Mouse (Mus musculus) kidney, embryonic 15.5 days (tissue): Measurements from ENCODE around the gene Col6a5. TPM values are rescaled to one million over a fixed set of nuclear protein-coding genes. Genes with fewer than 3 reads are reported as not detected.

Source experiments
- ATAC-seq: fragments of 200-750 bp; cut with Nextera tagmentation; replicated peaks from 2 replicates; pipeline ENCODE4 v1.8.0; 2017; ENCODE audit warnings: moderate TSS enrichment; ENCODE audit not compliant: low FRiP score
- H3K27ac ChIP-seq: fragments of 300-500 bp; sonication (generic); 2 replicates; pipeline ENCODE4 v1.5.1; 2015; ENCODE audit warnings: mild to moderate bottlenecking, inconsistent platforms
- H3K27me3 ChIP-seq: fragments of 300-500 bp; sonication (generic); 2 replicates; pipeline ENCODE4 v1.6.1; 2015; ENCODE audit warnings: inconsistent platforms
- H3K36me3 ChIP-seq: fragments of 300-500 bp; sonication (generic); 2 replicates; pipeline ENCODE4 v1.6.1; 2015; ENCODE audit warnings: inconsistent platforms
- H3K4me1 ChIP-seq: fragments of 300-500 bp; sonication (generic); 2 replicates; pipeline ENCODE4 v1.6.1; 2015; ENCODE audit warnings: inconsistent platforms
- H3K4me2 ChIP-seq: fragments of 300-500 bp; sonication (generic); 2 replicates; pipeline ENCODE4 v1.6.1; 2015; ENCODE audit warnings: moderate library complexity, mild to moderate bottlenecking, inconsistent platforms
- H3K4me3 ChIP-seq: fragments of 300-500 bp; sonication (generic); replicated peaks from 2 replicates; pipeline ENCODE4 v1.5.1; 2015; ENCODE audit warnings: mild to moderate bottlenecking, inconsistent platforms
- H3K9ac ChIP-seq: fragments of 300-500 bp; sonication (generic); 2 replicates; pipeline ENCODE4 v1.6.1; 2015; ENCODE audit warnings: mild to moderate bottlenecking, inconsistent platforms
- H3K9me3 ChIP-seq: fragments of 300-500 bp; sonication (generic); replicated peaks from 2 replicates; pipeline ENCODE4 v1.6.1; 2016; ENCODE audit warnings: inconsistent platforms
- WGBS: fragments of 180-500 bp; shearing (Covaris S2); methylation state at CpG from one replicate; pipeline ENCODE4 v1.1.7; 2015; ENCODE audit warnings: mixed read lengths; 5-methylcytosine and 5-hydroxymethylcytosine counted together
- polyA plus RNA-seq: library from polyadenylated mRNA; unstranded; fragments of >200 nt; fragmentation: Nextera tagmentation; extraction: Ambion mirVana; gene quantifications from 2 replicates; pipeline ENCODE4 v1.2.1, GENCODE M21; 2015

Col6a5 gene
- polyA plus RNA-seq, 1 experiment from 2014 or later: 0.42 TPM

DNA sequence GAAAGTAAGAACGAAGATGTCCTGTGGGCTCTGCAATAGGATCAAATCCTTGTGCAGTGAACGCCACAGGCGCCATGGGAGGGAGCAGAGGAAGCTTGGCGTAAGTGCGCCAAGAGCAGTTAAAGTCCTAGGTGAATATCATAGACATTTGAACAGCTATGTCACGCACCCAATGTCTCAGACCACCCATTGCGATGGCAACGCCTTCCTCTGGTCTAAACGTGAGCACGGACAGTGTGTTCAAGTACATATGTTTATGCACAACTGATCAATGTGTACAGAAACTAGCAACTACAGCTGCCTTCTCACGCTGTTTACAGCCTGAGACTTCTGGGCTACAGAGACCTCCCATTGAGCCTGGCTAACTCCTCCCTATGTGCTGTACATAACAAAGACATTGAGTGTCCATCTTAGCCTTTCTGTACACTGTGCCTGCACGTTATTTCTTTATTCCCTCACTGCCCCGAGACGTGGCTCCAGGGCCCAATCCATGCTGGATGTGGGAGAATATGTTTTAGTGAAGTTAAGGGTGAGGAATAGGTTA, 11.0 kb upstream of the Col6a5 start:
- no peak overlapping the region for H3K9ac ChIP-seq
- no peak overlapping the region for H3K4me3 ChIP-seq
- 91% methylated on average over 14 of the region's 14 CpGs for WGBS
- ATAC-seq: no peak
- no peaks in the 10 kb centered on the region for H3K36me3 ChIP-seq
- 0 out of 2 replicates have a peak, but pooled peaks cover 6% of the 10 kb centered on the region for H3K27me3 ChIP-seq
- H3K4me1 ChIP-seq: no peaks in the 10 kb centered on the region
- H3K4me2 ChIP-seq: no peak overlapping the region
- no peak overlapping the region for H3K27ac ChIP-seq
- no peaks in the 10 kb centered on the region for H3K9me3 ChIP-seq

DNA sequence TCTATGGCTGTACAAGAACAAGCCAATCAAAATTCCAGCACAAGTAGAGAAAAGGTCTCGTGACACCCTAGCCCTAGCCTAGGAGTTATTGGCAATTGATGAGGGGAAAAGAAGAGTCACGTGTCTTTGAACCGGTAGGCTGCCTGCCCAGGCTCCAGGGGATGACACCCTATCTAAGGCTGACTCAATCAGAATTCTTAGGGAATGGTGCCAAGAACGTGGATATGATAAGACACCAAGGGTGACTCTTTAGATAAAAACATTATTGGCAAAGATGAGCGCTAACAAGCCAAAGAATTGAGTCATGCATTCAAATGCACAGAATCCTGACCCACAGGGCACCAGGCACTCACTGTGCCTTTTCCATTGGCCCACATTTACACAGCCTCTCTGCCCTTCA, 10.5 kb upstream of the Col6a5 start:
- Histone ChIP-seq H3K9me3 (no peaks in the 10 kb centered on the region), H3K4me2 (no peak overlapping the region), H3K36me3 (no peaks in the 10 kb centered on the region), H3K4me3 (no peak overlapping the region), H3K27ac (no peak overlapping the region), H3K27me3 (0 out of 2 replicates have a peak, but pooled peaks cover 2% of the 10 kb centered on the region), H3K4me1 (no peaks in the 10 kb centered on the region), H3K9ac (no peak overlapping the region)
- WGBS: 78% methylated on average over 5 of the region's 5 CpGs
- ATAC-seq: no peak

DNA sequence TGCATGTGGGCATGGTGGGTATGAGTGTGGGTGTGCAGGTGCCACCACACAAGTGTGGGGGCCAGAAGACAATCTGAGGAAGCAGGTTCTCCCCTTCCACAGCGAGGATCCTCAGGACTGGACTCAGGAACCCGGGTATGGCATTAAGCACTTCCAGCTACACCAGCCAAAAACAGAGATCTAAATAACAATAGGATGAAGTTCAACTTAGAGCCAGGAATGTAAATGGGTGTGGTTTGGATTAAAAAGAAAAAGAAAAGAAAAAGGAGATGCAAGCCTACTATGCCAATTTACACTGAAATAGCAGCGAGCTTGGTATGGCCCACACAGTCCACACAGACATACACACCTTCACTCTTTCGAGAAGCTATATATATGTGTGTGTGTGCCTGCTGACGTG, 7.5 kb upstream of the Col6a5 start:
- no peak overlapping the region for H3K4me3 ChIP-seq
- H3K27ac ChIP-seq: no peak overlapping the region
- H3K9me3 ChIP-seq: no peaks in the 10 kb centered on the region
- no peaks in the 10 kb centered on the region for H3K27me3 ChIP-seq
- H3K36me3 ChIP-seq: no peaks in the 10 kb centered on the region
- H3K4me1 ChIP-seq: no peaks in the 10 kb centered on the region
- ATAC-seq: no peak
- no peak overlapping the region for H3K4me2 ChIP-seq
- H3K9ac ChIP-seq: no peak overlapping the region
- 85% methylated on average over 5 of the region's 5 CpGs for WGBS

DNA sequence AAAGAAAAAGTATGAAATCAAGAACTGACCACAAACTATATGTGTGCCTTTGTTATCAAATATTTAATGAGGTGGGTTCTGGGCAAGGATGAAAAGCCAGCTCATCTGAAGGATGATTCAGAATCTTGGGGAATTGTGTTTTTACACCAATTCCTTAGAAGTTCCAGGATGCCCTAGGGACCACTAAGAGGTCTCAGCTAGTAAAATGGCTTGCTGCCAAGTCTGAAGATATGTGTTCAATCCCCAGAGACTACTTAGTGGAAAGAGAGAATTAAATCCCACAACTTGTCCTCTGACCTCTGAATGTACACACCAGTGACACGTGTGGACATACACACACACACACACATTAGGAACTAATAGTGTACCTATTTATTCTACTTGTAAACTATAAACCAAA, 1.3 kb downstream of the Col6a5 start:
- H3K27ac ChIP-seq: no peak overlapping the region
- no peaks in the 10 kb centered on the region for H3K9me3 ChIP-seq
- no peak for ATAC-seq
- peaks cover 10% of the 10 kb centered on the region for H3K4me1 ChIP-seq
- H3K27me3 ChIP-seq: peaks cover 12% of the 10 kb centered on the region; the same call in 1 of the 2 replicates
- H3K4me3 ChIP-seq: no peak overlapping the region
- no peak overlapping the region for H3K9ac ChIP-seq
- 52% methylated on average over 1 of the region's 1 CpGs for WGBS
- H3K36me3 ChIP-seq: no peaks in the 10 kb centered on the region
- no peak overlapping the region for H3K4me2 ChIP-seq

DNA sequence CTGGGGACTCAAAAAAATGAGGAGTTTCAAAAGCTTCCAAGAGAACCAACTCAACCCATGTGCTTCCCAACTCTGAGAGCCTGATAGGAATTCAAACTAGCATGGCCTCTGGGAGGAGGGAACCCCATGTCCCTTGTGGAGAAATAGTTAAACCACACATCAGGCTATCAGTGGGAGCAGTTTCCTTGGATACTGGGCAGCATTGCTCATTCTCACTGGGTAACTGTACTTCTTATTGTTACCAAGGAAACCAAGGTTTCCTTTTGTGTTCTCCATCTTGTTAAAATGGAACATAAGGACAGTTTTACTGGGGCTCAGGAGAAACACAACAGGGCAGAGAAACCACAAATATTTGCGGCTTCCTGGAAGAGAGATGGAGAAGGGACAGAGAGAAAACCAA, 10.7 kb downstream of the Col6a5 start:
- WGBS: 90% methylated on average over 1 of the region's 1 CpGs
- no peaks in the 10 kb centered on the region for H3K9me3 ChIP-seq

DNA sequence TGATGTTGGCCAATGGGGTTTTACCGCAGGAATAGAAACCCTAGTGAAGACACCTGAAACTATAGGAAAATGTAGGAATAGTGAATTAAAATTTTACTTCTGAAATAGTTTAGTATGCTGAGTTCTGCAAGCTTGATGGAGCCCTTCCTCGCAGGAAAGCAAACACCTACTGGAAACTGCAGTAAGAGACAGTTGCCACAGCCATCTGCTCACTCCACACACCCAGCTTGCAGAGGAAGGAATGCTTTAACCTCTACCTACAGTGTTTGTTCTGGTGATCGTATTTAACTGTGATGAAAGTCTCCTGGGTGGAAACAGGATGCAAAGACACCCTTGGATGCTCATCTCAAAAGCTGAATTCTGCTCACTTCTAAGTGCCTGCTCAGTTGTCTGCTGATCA, 12.9 kb downstream of the Col6a5 start:
- Histone ChIP-seq H3K36me3 (no peaks in the 10 kb centered on the region), H3K4me3 (no peak overlapping the region), H3K9me3 (no peaks in the 10 kb centered on the region), H3K4me2 (no peak overlapping the region), H3K27me3 (no peaks in the 10 kb centered on the region), H3K4me1 (no peaks in the 10 kb centered on the region), H3K27ac (no peak overlapping the region), H3K9ac (no peak overlapping the region)
- ATAC-seq: no peak
- 74% methylated on average over 3 of the region's 3 CpGs for WGBS

More for the DNA sequence above, 10.7 kb downstream of the Col6a5 start:
- ATAC-seq: no peak
- no peaks in the 10 kb centered on the region for H3K36me3 ChIP-seq
- no peak overlapping the region for H3K9ac ChIP-seq
- no peak overlapping the region for H3K4me3 ChIP-seq
- H3K27me3 ChIP-seq: no peaks in the 10 kb centered on the region
- no peaks in the 10 kb centered on the region for H3K4me1 ChIP-seq
- H3K4me2 ChIP-seq: no peak overlapping the region
- no peak overlapping the region for H3K27ac ChIP-seq

DNA sequence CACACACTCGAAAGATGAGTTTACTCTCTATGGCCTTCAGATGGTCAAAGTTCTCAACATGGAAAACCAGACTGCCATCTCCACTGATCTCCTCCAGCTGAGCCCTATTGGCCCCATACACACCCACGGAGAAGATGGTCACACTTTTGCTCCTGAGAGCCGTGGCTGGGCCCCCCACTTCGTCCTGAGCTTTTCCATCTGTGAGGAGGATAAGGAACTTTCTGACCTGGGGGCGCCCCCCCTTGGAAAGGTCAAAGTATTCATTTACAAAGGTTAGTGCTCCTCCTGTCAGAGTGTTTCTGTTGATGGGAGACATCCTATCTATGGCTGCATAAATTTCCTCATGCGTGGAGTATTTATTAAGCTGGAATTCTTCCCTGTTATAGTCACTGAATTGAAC, 26.6 kb downstream of the Col6a5 start:
- H3K9ac ChIP-seq: no peak overlapping the region
- no peaks in the 10 kb centered on the region for H3K36me3 ChIP-seq
- H3K4me1 ChIP-seq: no peaks in the 10 kb centered on the region
- no peak for ATAC-seq
- H3K9me3 ChIP-seq: no peaks in the 10 kb centered on the region
- no peak overlapping the region for H3K4me2 ChIP-seq
- H3K27me3 ChIP-seq: no peaks in the 10 kb centered on the region
- H3K4me3 ChIP-seq: no peak overlapping the region
- no peak overlapping the region for H3K27ac ChIP-seq
- WGBS: 30% methylated on average over 6 of the region's 6 CpGs

DNA sequence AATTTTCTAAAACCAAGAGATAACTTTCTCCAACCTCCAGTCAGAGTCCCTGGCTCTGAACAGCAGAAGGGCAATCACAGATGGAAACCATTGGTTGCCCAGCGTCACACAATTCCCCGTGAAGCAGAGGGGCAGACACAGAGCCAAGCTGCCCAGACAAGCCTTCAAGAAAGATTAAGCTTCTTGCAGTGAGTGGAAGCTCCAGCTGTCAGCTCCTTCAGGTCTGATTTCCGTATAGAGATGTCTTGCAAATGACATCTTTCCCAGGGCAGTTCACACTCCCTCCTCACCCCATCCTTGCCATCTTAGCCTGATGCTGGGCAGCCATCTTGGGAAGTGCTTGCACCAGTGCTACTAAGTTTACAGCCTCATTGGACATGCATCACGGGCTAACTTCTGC, 31.2 kb downstream of the Col6a5 start:
- Histone ChIP-seq H3K4me2 (no peak overlapping the region), H3K9me3 (no peaks in the 10 kb centered on the region), H3K27ac (no peak overlapping the region), H3K27me3 (no peaks in the 10 kb centered on the region), H3K9ac (no peak overlapping the region), H3K4me3 (no peak overlapping the region), H3K36me3 (no peaks in the 10 kb centered on the region), H3K4me1 (no peaks in the 10 kb centered on the region)
- no peak for ATAC-seq
- WGBS: 80% methylated on average over 4 of the region's 4 CpGs

DNA sequence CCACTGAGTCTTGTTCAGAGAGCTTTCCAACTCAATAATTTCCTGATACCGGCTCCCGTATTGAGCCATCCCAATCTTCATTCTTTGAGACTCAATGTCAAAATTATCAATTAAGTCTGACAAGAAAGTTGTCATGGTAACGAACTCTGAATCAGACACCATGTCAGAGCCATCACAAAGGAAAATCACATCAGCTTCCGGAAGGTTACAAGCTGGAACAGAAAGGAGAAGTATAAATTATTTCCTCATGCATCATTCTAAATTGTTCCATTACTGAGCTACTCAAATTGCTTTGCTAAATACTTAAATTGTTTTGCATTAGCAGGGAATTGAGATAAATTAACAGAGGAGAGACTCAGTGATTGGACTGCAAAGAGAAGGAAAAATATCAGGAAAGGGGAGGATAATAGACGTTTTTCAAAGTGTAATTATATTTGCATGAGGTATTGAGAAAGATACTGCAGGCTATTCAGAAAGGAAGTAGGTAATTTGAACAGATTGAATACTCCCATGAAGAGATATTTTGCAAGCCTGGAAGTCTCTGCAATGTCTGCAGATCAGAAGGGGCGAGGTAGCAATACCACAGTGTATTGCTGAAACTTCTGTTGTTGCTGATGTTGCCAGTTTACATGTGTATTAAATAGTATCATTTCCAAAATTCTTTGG, 31.9 kb downstream of the Col6a5 start:
- no peak overlapping the region for H3K4me2 ChIP-seq

DNA sequence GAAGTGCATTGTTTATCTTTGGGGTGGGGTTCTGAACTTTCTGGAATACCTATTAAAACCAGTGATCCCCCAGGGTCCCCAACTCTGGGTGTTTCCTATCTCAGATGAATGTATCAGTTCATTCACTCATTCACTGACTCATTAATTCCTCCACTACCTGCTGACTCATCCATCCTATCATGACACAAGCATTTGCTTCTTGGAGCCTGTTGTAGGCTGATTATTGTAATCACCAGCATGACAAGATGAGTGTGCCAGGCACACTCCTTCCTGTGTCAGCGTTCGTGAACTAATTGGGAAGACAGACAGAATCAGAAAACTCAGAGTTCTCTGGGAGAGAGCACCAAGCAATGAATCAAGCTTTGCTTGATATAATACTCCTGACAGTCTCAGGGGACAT, 36.8 kb downstream of the Col6a5 start:
- Histone ChIP-seq H3K4me3 (no peak overlapping the region), H3K9ac (no peak overlapping the region), H3K4me1 (no peaks in the 10 kb centered on the region), H3K9me3 (no peaks in the 10 kb centered on the region), H3K27me3 (no peaks in the 10 kb centered on the region), H3K36me3 (no peaks in the 10 kb centered on the region), H3K27ac (no peak overlapping the region), H3K4me2 (no peak overlapping the region)
- 80% methylated on average over 2 of the region's 2 CpGs for WGBS
- ATAC-seq: no peak

More for the DNA sequence above, 31.9 kb downstream of the Col6a5 start:
- no peak for ATAC-seq
- no peak overlapping the region for H3K9ac ChIP-seq
- H3K4me3 ChIP-seq: no peak overlapping the region
- H3K27me3 ChIP-seq: no peaks in the 10 kb centered on the region
- H3K27ac ChIP-seq: no peak overlapping the region
- H3K9me3 ChIP-seq: no peaks in the 10 kb centered on the region
- no peaks in the 10 kb centered on the region for H3K4me1 ChIP-seq
- 80% methylated on average over 6 of the region's 6 CpGs for WGBS
- no peaks in the 10 kb centered on the region for H3K36me3 ChIP-seq

DNA sequence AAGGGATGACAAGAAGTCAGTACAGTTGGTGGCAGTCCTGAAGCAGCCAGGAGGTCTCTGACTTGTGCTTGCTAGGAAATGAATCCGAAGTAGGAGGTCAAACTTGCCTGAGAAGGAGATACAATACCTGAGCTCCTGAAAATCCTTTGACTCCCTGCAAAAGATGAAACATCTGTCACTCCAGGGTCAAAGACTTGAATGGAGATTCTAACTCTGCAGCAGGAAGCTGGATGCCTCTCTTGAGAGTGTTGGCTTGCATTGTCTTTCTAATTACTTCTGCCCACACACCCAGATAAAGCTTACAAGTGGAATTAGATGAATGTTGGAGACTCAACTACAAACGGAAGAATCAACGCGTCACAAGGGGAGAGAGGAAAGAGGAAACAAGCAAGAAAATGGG, 45.3 kb downstream of the Col6a5 start:
- WGBS: 39% methylated on average over 4 of the region's 4 CpGs
- Histone ChIP-seq H3K4me1 (no peaks in the 10 kb centered on the region), H3K27ac (no peak overlapping the region), H3K27me3 (no peaks in the 10 kb centered on the region), H3K36me3 (no peaks in the 10 kb centered on the region), H3K9ac (no peak overlapping the region), H3K4me3 (no peak overlapping the region), H3K9me3 (no peaks in the 10 kb centered on the region), H3K4me2 (no peak overlapping the region)
- ATAC-seq: no peak

DNA sequence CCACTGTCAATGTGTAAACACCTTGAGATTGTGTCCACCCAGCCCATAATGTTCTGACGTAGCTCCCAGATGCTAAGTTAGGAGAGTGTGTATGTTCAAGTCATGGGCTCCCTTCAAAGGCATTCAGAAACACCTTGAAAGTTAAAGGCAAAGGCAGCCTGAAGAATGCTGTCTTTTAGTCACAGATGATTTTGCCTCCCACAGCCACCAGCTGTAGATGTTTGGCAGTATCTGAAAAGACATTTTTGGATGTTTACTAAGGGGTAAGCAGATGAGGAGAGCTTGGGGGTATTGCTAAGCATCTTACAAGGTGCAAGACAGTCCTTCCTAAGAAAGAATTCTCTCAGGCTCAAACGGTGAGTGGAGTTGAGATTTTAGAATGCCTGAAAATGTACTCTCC, 50.3 kb downstream of the Col6a5 start:
- H3K27ac ChIP-seq: no peak overlapping the region
- H3K36me3 ChIP-seq: no peaks in the 10 kb centered on the region
- H3K4me1 ChIP-seq: no peaks in the 10 kb centered on the region
- no peaks in the 10 kb centered on the region for H3K27me3 ChIP-seq
- H3K4me2 ChIP-seq: no peak overlapping the region
- no peak for ATAC-seq
- H3K9ac ChIP-seq: no peak overlapping the region
- WGBS: 84% methylated on average over 2 of the region's 2 CpGs
- H3K4me3 ChIP-seq: no peak overlapping the region
- H3K9me3 ChIP-seq: no peaks in the 10 kb centered on the region

DNA sequence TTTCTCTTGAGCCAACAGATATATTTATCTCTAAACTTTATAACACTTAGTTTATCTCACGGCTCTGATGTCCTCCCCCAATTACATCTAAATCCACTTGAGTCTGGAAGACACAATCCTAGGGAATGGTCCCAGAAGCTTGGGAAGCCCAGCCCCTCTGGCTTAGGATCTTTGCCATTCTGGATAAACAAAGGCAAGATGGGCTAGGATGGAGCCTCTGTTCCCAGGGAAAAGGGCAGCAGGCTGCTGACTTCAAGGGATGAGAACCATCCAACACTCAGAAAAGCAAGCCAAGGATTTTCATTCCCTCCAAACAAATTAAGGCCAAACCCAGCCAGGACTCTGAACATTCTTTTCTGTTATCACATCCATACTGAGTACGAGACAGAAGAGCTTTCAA, 51.1 kb downstream of the Col6a5 start:
- no peak overlapping the region for H3K4me2 ChIP-seq
- whole genome bisulfite sequencing: 51% methylated on average over 2 of the region's 2 CpGs
- no peak overlapping the region for H3K4me3 ChIP-seq
- no peak overlapping the region for H3K27ac ChIP-seq
- no peak for ATAC-seq
- no peaks in the 10 kb centered on the region for H3K36me3 ChIP-seq
- no peaks in the 10 kb centered on the region for H3K27me3 ChIP-seq
- no peak overlapping the region for H3K9ac ChIP-seq
- no peaks in the 10 kb centered on the region for H3K4me1 ChIP-seq
- H3K9me3 ChIP-seq: no peaks in the 10 kb centered on the region
